Mouse (Mus musculus): Measurements from ENCODE around the gene Ell2.

Ell2 gene

GRCm38 (mm10) chr13:75733594-75734161 is 27.1 kb downstream of the Ell2 start:
- no peak for DNase-seq

GRCm38 (mm10) chr13:75734231-75734630 is 27.7 kb downstream of the Ell2 start:
- DNase-seq = no peak

- DNase-seq = no peak
Measured at GRCm38 (mm10) chr13:75735606-75736005, 29.0 kb downstream of the Ell2 start.

- DNase-seq = no peak
Measured at GRCm38 (mm10) chr13:75737991-75738390, 31.4 kb downstream of the Ell2 start.

GRCm38 (mm10) chr13:75738536-75738935 is 32.0 kb downstream of the Ell2 start:
- no peak for DNase-seq

GRCm38 (mm10) chr13:75738957-75739356 is 32.4 kb downstream of the Ell2 start:
- no peak for DNase-seq

GRCm38 (mm10) chr13:75740018-75740417 is 33.5 kb downstream of the Ell2 start:
- no peak for DNase-seq

- no peak for DNase-seq
Measured at GRCm38 (mm10) chr13:75741119-75741518, 34.6 kb downstream of the Ell2 start.

GRCm38 (mm10) chr13:75741736-75742729 is 35.5 kb downstream of the Ell2 start:
- no peak for DNase-seq

GRCm38 (mm10) chr13:75742970-75743369 is 36.4 kb downstream of the Ell2 start:
- no peak for DNase-seq

GRCm38 (mm10) chr13:75744065-75744464 is 37.5 kb downstream of the Ell2 start:
- DNase-seq = no peak

- DNase-seq = no peak
Measured at GRCm38 (mm10) chr13:75745328-75745727, 38.8 kb downstream of the Ell2 start.

GRCm38 (mm10) chr13:75747265-75747664 is 40.7 kb downstream of the Ell2 start:
- peak in 1 of 2 experiments; percentile 34 for DNase-seq

- no peak for DNase-seq
Measured at GRCm38 (mm10) chr13:75748685-75749084, 42.1 kb downstream of the Ell2 start.

GRCm38 (mm10) chr13:75750785-75751184 is 44.2 kb downstream of the Ell2 start:
- no peak for DNase-seq

- peak; percentile 96 for DNase-seq
Measured at GRCm38 (mm10) chr13:75752216-75752938, 45.8 kb downstream of the Ell2 start.

GRCm38 (mm10) chr13:75754398-75754797 is 47.8 kb downstream of the Ell2 start:
- no peak for DNase-seq

GRCm38 (mm10) chr13:75760859-75761548 is 54.4 kb downstream of the Ell2 start:
- DNase-seq = peak in 1 of 2 experiments; percentile 29

GRCm38 (mm10) chr13:75762759-75763158 is 56.2 kb downstream of the Ell2 start:
- DNase-seq = no peak

- DNase-seq = no peak
Measured at GRCm38 (mm10) chr13:75763280-75763679, 56.7 kb downstream of the Ell2 start.

GRCm38 (mm10) chr13:75765742-75766141 is 59.2 kb downstream of the Ell2 start:
- no peak for DNase-seq

GRCm38 (mm10) chr13:75766238-75766637 is 59.7 kb downstream of the Ell2 start:
- no peak for DNase-seq

GRCm38 (mm10) chr13:75766967-75767366 is 60.4 kb downstream of the Ell2 start:
- DNase-seq = no peak
